Mouse (Mus musculus) limb, embryonic 14.5 days (tissue): ENCODE data around the gene Clic3. TPM values are rescaled to one million over a fixed set of nuclear protein-coding genes. Genes with fewer than 3 reads are reported as not detected.

Experiments used
- ATAC-seq: fragments of 200-750 bp; cut with Nextera tagmentation; 2 replicates; pipeline ENCODE4 v1.8.0; 2017; ENCODE audit warnings: low read depth, moderate number of reproducible peaks, moderate TSS enrichment; ENCODE audit not compliant: low FRiP score
- DNase-seq: peaks from one replicate; pipeline ENCODE4 v3.0.0-alpha.2; 2015; ENCODE audit warnings: low spot score
- H3K27ac ChIP-seq: fragments of 300-500 bp; sonication (generic); replicated peaks from 2 replicates; pipeline ENCODE4 v1.5.1; 2014; ENCODE audit warnings: low read depth, mild to moderate bottlenecking, low read length, moderate library complexity, mixed read lengths
- H3K27me3 ChIP-seq: fragments of 300-500 bp; sonication (generic); 2 replicates; pipeline ENCODE4 v1.6.1; 2014; ENCODE audit warnings: low read length, mixed read lengths; ENCODE audit not compliant: control insufficient read depth, insufficient read depth
- H3K36me3 ChIP-seq: fragments of 300-500 bp; sonication (generic); 2 replicates; pipeline ENCODE4 v1.6.1; 2014; ENCODE audit warnings: mild to moderate bottlenecking, low read length, moderate library complexity, mixed read lengths; ENCODE audit not compliant: control insufficient read depth, insufficient read depth
- H3K4me1 ChIP-seq: fragments of 300-500 bp; sonication (generic); 2 replicates; pipeline ENCODE4 v1.6.1; 2014; ENCODE audit warnings: antibody characterized with exemption, low read length, mixed read lengths; ENCODE audit not compliant: control insufficient read depth, insufficient read depth
- H3K4me2 ChIP-seq: fragments of 300-500 bp; sonication (generic); replicated peaks from 2 replicates; pipeline ENCODE4 v1.6.1; 2014; ENCODE audit warnings: low read depth, mild to moderate bottlenecking, low read length, moderate library complexity; ENCODE audit not compliant: severe bottlenecking
- H3K4me3 ChIP-seq: fragments of 300-500 bp; sonication (generic); replicated peaks from 2 replicates; pipeline ENCODE4 v1.5.1; 2014; ENCODE audit warnings: low read length
- H3K9ac ChIP-seq: fragments of 300-500 bp; sonication (generic); 2 replicates; pipeline ENCODE4 v1.6.1; 2014; ENCODE audit warnings: mild to moderate bottlenecking, low read depth, low read length, moderate library complexity; ENCODE audit not compliant: severe bottlenecking
- H3K9me3 ChIP-seq: fragments of 300-500 bp; sonication (generic); 2 replicates; pipeline ENCODE4 v1.6.1; 2016; ENCODE audit warnings: low read length; ENCODE audit not compliant: control insufficient read depth
- POLR2A ChIP-seq: fragments of 200-500 bp; IDR thresholded peaks from 2 replicates; pipeline ENCODE4 v1.8.0; 2012; ENCODE audit warnings: inconsistent platforms, mild to moderate bottlenecking, moderate library complexity, borderline replicate concordance; ENCODE audit not compliant: insufficient read depth, insufficient read length; ENCODE audit errors: extremely low read depth
- WGBS: fragments of 180-500 bp; shearing (Covaris S2); extraction: QIAGEN DNeasy Blood & Tissue Kit; methylation state at CpG from one replicate; pipeline ENCODE4 v1.1.7; 2014; 5-methylcytosine and 5-hydroxymethylcytosine counted together
- microRNA-seq: library from miRNA; unstranded; fragments of <30 nt; microRNA quantifications from one replicate; pipeline ENCODE4, GENCODE M21; 2016
- polyA plus RNA-seq, 2 experiments: library from polyadenylated mRNA; depleted of rRNA in 1 of 2; stranded (reverse) in 1 of 2; unstranded in 1 of 2; fragments of >200 nt; fragmentation: Nextera tagmentation in 1 of 2; extraction: Ambion mirVana in 1 of 2; gene quantifications; 2 replicates each; pipeline versions ENCODE4 v1.2.1 to v1.2.3; 2012 to 2014

Clic3 gene
- polyA plus RNA-seq, 2 experiments = 10.9 to 22.5 TPM

DNA sequence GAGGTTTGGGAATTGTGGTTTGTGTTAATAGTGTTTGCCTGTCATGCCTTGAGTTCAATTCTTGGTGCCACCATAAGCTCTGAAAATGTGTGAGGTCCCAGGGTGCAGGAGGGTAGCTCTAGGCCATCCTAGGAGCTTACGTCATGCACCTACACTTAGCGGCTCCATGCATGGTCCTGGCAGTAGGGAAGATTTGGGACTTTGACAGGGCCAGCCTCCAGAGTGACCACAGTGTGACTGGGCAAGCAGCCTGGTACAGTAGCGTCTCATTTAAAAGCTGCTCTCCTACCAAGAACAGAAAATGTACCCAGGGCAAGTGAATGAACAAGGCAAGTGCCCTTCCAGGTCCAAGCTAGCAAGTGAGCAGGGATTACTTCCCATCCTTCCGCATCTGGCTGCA is 49.2 kb downstream of the Clic3 start:
- Histone ChIP-seq H3K9ac (no peak overlapping the region), H3K27ac (no peak overlapping the region), H3K4me2 (no peak overlapping the region), H3K27me3 (no peaks in the 10 kb centered on the region), H3K9me3 (no peaks in the 10 kb centered on the region), H3K4me3 (no peak overlapping the region), H3K36me3 (peaks cover 39% of the 10 kb centered on the region), H3K4me1 (peaks cover 8% of the 10 kb centered on the region)
- TF ChIP-seq POLR2A = no peak
- no peak for ATAC-seq
- 100% methylated on average over 4 of the region's 4 CpGs for WGBS
- DNase-seq = no peak

DNA sequence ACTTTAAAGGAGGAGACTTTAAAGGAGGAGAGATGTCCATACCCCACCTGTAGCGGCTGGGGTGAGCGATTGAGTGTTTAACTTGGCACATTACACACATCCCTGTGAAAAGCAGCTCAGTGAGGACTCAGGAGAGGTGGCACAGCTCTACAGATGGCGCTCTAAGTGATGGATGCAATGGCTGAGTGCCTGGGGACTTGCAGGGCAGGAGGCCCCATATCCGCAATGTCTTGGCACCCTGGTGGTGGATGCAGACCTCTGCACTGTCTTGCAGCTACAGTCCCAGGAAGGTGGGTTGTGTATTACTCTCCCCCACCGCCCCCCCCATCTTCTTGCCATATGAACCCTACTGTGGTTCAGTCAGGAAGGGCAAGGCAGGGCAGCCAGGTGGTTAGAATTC is 50.3 kb downstream of the Clic3 start:
- no peak for DNase-seq
- WGBS = 26% methylated on average over 5 of the region's 5 CpGs
- Histone ChIP-seq H3K27me3 (no peaks in the 10 kb centered on the region), H3K9me3 (no peaks in the 10 kb centered on the region), H3K27ac (no peak overlapping the region), H3K4me2 (no peak overlapping the region), H3K9ac (no peak overlapping the region), H3K4me1 (peaks cover under 1% of the 10 kb centered on the region; the same call in 1 of the 2 replicates), H3K36me3 (peaks cover 39% of the 10 kb centered on the region), H3K4me3 (no peak overlapping the region)
- no peak for ATAC-seq
- no peak for TF ChIP-seq POLR2A

Small RNA genes within 50 kb of the gene (microRNA-seq; reads per million reads assigned to microRNA genes)
- gene Mir3087 = not detected

Other genes starting within 250 kb of the Clic3 start
Only the 30 nearest of the 44 such genes appear.
- gene Tprn, start 194.2 kb upstream of the Clic3 start, polyA plus RNA-seq (2012; rRNA removed) = 4.9 and 6.0 TPM in 2 replicates
- gene Tprn, start 194.2 kb upstream of the Clic3 start, polyA plus RNA-seq (2014; fragmentation: Nextera tagmentation; extraction: Ambion mirVana) = 6.1 and 6.8 TPM in 2 replicates
- 124 and 135 TPM in 2 replicates for gene Ssna1, start 184.4 kb upstream of the Clic3 start, polyA plus RNA-seq (2012; rRNA removed)
- 254 and 267 TPM in 2 replicates for gene Ssna1, start 184.4 kb upstream of the Clic3 start, polyA plus RNA-seq (2014; fragmentation: Nextera tagmentation; extraction: Ambion mirVana)
- gene Anapc2, start 184.4 kb upstream of the Clic3 start, polyA plus RNA-seq (2012; rRNA removed) = 121 and 165 TPM in 2 replicates
- 117 and 126 TPM in 2 replicates for gene Anapc2, start 184.4 kb upstream of the Clic3 start, polyA plus RNA-seq (2014; fragmentation: Nextera tagmentation; extraction: Ambion mirVana)
- gene Tmem210, start 168.7 kb upstream of the Clic3 start, polyA plus RNA-seq (2012; rRNA removed) = not detected in 2 replicates
- not detected in 2 replicates for gene Tmem210, start 168.7 kb upstream of the Clic3 start, polyA plus RNA-seq (2014; fragmentation: Nextera tagmentation; extraction: Ambion mirVana)
- 0.09 TPM in 1 of 2 replicates, not detected in the other for gene Lrrc26, start 166.9 kb upstream of the Clic3 start, polyA plus RNA-seq (2012; rRNA removed)
- gene Lrrc26, start 166.9 kb upstream of the Clic3 start, polyA plus RNA-seq (2014; fragmentation: Nextera tagmentation; extraction: Ambion mirVana) = 0.15 TPM in 1 of 2 replicates, not detected in the other
- 0.34 and 0.42 TPM in 2 replicates for gene Grin1, start 137.7 kb upstream of the Clic3 start, polyA plus RNA-seq (2012; rRNA removed)
- gene Grin1, start 137.7 kb upstream of the Clic3 start, polyA plus RNA-seq (2014; fragmentation: Nextera tagmentation; extraction: Ambion mirVana) = 0.43 and 1.3 TPM in 2 replicates
- 34.8 and 35.3 TPM in 2 replicates for gene Man1b1, start 124.5 kb upstream of the Clic3 start, polyA plus RNA-seq (2012; rRNA removed)
- 70.2 and 83.5 TPM in 2 replicates for gene Man1b1, start 124.5 kb upstream of the Clic3 start, polyA plus RNA-seq (2014; fragmentation: Nextera tagmentation; extraction: Ambion mirVana)
- 43.6 and 50.6 TPM in 2 replicates for gene Dpp7, start 100.5 kb upstream of the Clic3 start, polyA plus RNA-seq (2012; rRNA removed)
- 24.7 and 25.8 TPM in 2 replicates for gene Dpp7, start 100.5 kb upstream of the Clic3 start, polyA plus RNA-seq (2014; fragmentation: Nextera tagmentation; extraction: Ambion mirVana)
- gene Uap1l1, start 91.2 kb upstream of the Clic3 start, polyA plus RNA-seq (2012; rRNA removed) = 8.2 and 10.7 TPM in 2 replicates
- 15.8 and 17.6 TPM in 2 replicates for gene Uap1l1, start 91.2 kb upstream of the Clic3 start, polyA plus RNA-seq (2014; fragmentation: Nextera tagmentation; extraction: Ambion mirVana)
- 42.5 and 59.7 TPM in 2 replicates for gene Sapcd2, start 84.5 kb upstream of the Clic3 start, polyA plus RNA-seq (2012; rRNA removed)
- 33.1 and 35.9 TPM in 2 replicates for gene Sapcd2, start 84.5 kb upstream of the Clic3 start, polyA plus RNA-seq (2014; fragmentation: Nextera tagmentation; extraction: Ambion mirVana)
- gene Entpd2, start 61.0 kb upstream of the Clic3 start, polyA plus RNA-seq (2012; rRNA removed) = 3.3 and 3.9 TPM in 2 replicates
- 2.1 and 2.6 TPM in 2 replicates for gene Entpd2, start 61.0 kb upstream of the Clic3 start, polyA plus RNA-seq (2014; fragmentation: Nextera tagmentation; extraction: Ambion mirVana)
- 76.2 TPM in 2 replicates for gene Npdc1, start 57.5 kb upstream of the Clic3 start, polyA plus RNA-seq (2012; rRNA removed)
- gene Npdc1, start 57.5 kb upstream of the Clic3 start, polyA plus RNA-seq (2014; fragmentation: Nextera tagmentation; extraction: Ambion mirVana) = 38.9 and 42.9 TPM in 2 replicates
- 0.05 and 0.11 TPM in 2 replicates for gene Fut7, start 33.6 kb upstream of the Clic3 start, polyA plus RNA-seq (2012; rRNA removed)
- not detected in 2 replicates for gene Fut7, start 33.6 kb upstream of the Clic3 start, polyA plus RNA-seq (2014; fragmentation: Nextera tagmentation; extraction: Ambion mirVana)
- gene Abca2, start 28.1 kb upstream of the Clic3 start, polyA plus RNA-seq (2012; rRNA removed) = 15.3 and 17.4 TPM in 2 replicates
- gene Abca2, start 28.1 kb upstream of the Clic3 start, polyA plus RNA-seq (2014; fragmentation: Nextera tagmentation; extraction: Ambion mirVana) = 5.9 and 7.4 TPM in 2 replicates
- gene Paxx, start 4.3 kb downstream of the Clic3 start, polyA plus RNA-seq (2012; rRNA removed) = 65.6 and 71.0 TPM in 2 replicates
- gene Paxx, start 4.3 kb downstream of the Clic3 start, polyA plus RNA-seq (2014; fragmentation: Nextera tagmentation; extraction: Ambion mirVana) = 34.0 and 44.9 TPM in 2 replicates
- 0.87 and 2.4 TPM in 2 replicates for gene Ptgds, start 13.2 kb downstream of the Clic3 start, polyA plus RNA-seq (2012; rRNA removed)
- 4.0 and 4.1 TPM in 2 replicates for gene Ptgds, start 13.2 kb downstream of the Clic3 start, polyA plus RNA-seq (2014; fragmentation: Nextera tagmentation; extraction: Ambion mirVana)
- gene Lcn12, start 37.1 kb downstream of the Clic3 start, polyA plus RNA-seq (2012; rRNA removed) = not detected in 2 replicates
- gene Lcn12, start 37.1 kb downstream of the Clic3 start, polyA plus RNA-seq (2014; fragmentation: Nextera tagmentation; extraction: Ambion mirVana) = not detected in 2 replicates
- 46.2 and 49.2 TPM in 2 replicates for gene Fbxw5, start 43.9 kb downstream of the Clic3 start, polyA plus RNA-seq (2012; rRNA removed)
- 70.0 and 76.9 TPM in 2 replicates for gene Fbxw5, start 43.9 kb downstream of the Clic3 start, polyA plus RNA-seq (2014; fragmentation: Nextera tagmentation; extraction: Ambion mirVana)
- 4.2 and 5.5 TPM in 2 replicates for gene C8g, start 44.9 kb downstream of the Clic3 start, polyA plus RNA-seq (2012; rRNA removed)
- 4.4 and 4.6 TPM in 2 replicates for gene C8g, start 44.9 kb downstream of the Clic3 start, polyA plus RNA-seq (2014; fragmentation: Nextera tagmentation; extraction: Ambion mirVana)
- gene Traf2, start 90.1 kb downstream of the Clic3 start, polyA plus RNA-seq (2012; rRNA removed) = 18.0 and 18.9 TPM in 2 replicates
- 29.2 and 35.6 TPM in 2 replicates for gene Traf2, start 90.1 kb downstream of the Clic3 start, polyA plus RNA-seq (2014; fragmentation: Nextera tagmentation; extraction: Ambion mirVana)
- 116 and 174 TPM in 2 replicates for gene Edf1, start 101.0 kb downstream of the Clic3 start, polyA plus RNA-seq (2012; rRNA removed)
- gene Edf1, start 101.0 kb downstream of the Clic3 start, polyA plus RNA-seq (2014; fragmentation: Nextera tagmentation; extraction: Ambion mirVana) = 325 and 331 TPM in 2 replicates
- 10.9 and 15.0 TPM in 2 replicates for gene Mamdc4, start 118.0 kb downstream of the Clic3 start, polyA plus RNA-seq (2012; rRNA removed)
- 1.4 and 1.8 TPM in 2 replicates for gene Mamdc4, start 118.0 kb downstream of the Clic3 start, polyA plus RNA-seq (2014; fragmentation: Nextera tagmentation; extraction: Ambion mirVana)
- 137 and 139 TPM in 2 replicates for gene Phpt1, start 118.4 kb downstream of the Clic3 start, polyA plus RNA-seq (2012; rRNA removed)
- gene Phpt1, start 118.4 kb downstream of the Clic3 start, polyA plus RNA-seq (2014; fragmentation: Nextera tagmentation; extraction: Ambion mirVana) = 167 and 176 TPM in 2 replicates
- gene Ajm1, start 124.9 kb downstream of the Clic3 start, polyA plus RNA-seq (2012; rRNA removed) = 2.5 and 3.5 TPM in 2 replicates
- gene Ajm1, start 124.9 kb downstream of the Clic3 start, polyA plus RNA-seq (2014; fragmentation: Nextera tagmentation; extraction: Ambion mirVana) = 0.18 and 0.19 TPM in 2 replicates
- 99.4 and 110 TPM in 2 replicates for gene Rabl6, start 151.7 kb downstream of the Clic3 start, polyA plus RNA-seq (2012; rRNA removed)
- gene Rabl6, start 151.7 kb downstream of the Clic3 start, polyA plus RNA-seq (2014; fragmentation: Nextera tagmentation; extraction: Ambion mirVana) = 74.8 and 80.7 TPM in 2 replicates
- gene Ccdc183, start 160.8 kb downstream of the Clic3 start, polyA plus RNA-seq (2012; rRNA removed) = 0.03 TPM in 2 replicates
- gene Ccdc183, start 160.8 kb downstream of the Clic3 start, polyA plus RNA-seq (2014; fragmentation: Nextera tagmentation; extraction: Ambion mirVana) = 0.19 and 0.28 TPM in 2 replicates
- gene Tmem141, start 165.2 kb downstream of the Clic3 start, polyA plus RNA-seq (2012; rRNA removed) = 25.6 and 26.8 TPM in 2 replicates
- 30.3 and 31.9 TPM in 2 replicates for gene Tmem141, start 165.2 kb downstream of the Clic3 start, polyA plus RNA-seq (2014; fragmentation: Nextera tagmentation; extraction: Ambion mirVana)
- 0.92 and 0.98 TPM in 2 replicates for gene Fcna, start 171.2 kb downstream of the Clic3 start, polyA plus RNA-seq (2012; rRNA removed)
- gene Fcna, start 171.2 kb downstream of the Clic3 start, polyA plus RNA-seq (2014; fragmentation: Nextera tagmentation; extraction: Ambion mirVana) = 2.0 TPM in 2 replicates
- 0.13 and 0.29 TPM in 2 replicates for gene Lcn8, start 196.3 kb downstream of the Clic3 start, polyA plus RNA-seq (2012; rRNA removed)
- gene Lcn8, start 196.3 kb downstream of the Clic3 start, polyA plus RNA-seq (2014; fragmentation: Nextera tagmentation; extraction: Ambion mirVana) = 0.72 TPM in 1 of 2 replicates, not detected in the other
- 0.26 TPM in 1 of 2 replicates, not detected in the other for gene Lcn5, start 201.1 kb downstream of the Clic3 start, polyA plus RNA-seq (2012; rRNA removed)
- not detected in 2 replicates for gene Lcn5, start 201.1 kb downstream of the Clic3 start, polyA plus RNA-seq (2014; fragmentation: Nextera tagmentation; extraction: Ambion mirVana)